Mouse (Mus musculus) erythroblast, embryonic 14.5 days (primary cell): ENCODE measurements around the gene Slk. TPM values are rescaled to one million over a fixed set of nuclear protein-coding genes. Genes with fewer than 3 reads are reported as not detected.
"Not testable (repeated sequence)": the region's sequence is repeated elsewhere in the genome, so short reads cannot be mapped to it uniquely, and the experiment has no call there.

Experiments
- H3K27me3 ChIP-seq: 2 replicates; pipeline ENCODE4 v1.6.1; 2012; ENCODE audit warnings: inconsistent platforms; ENCODE audit not compliant: control insufficient read depth
- H3K36me3 ChIP-seq: 2 replicates; pipeline ENCODE4 v1.6.1; 2012; ENCODE audit warnings: mild to moderate bottlenecking, inconsistent platforms; ENCODE audit not compliant: control insufficient read depth
- H3K4me1 ChIP-seq: 2 replicates; pipeline ENCODE4 v1.6.1; 2012; ENCODE audit warnings: inconsistent platforms; ENCODE audit not compliant: control insufficient read depth
- H3K4me3 ChIP-seq: replicated peaks from 2 replicates; pipeline ENCODE3; 2012; ENCODE audit warnings: moderate library complexity, mild to moderate bottlenecking, inconsistent platforms
- H3K9me3 ChIP-seq: 2 replicates; pipeline ENCODE4 v1.6.1; 2012; ENCODE audit warnings: low read length, inconsistent platforms, mixed read lengths; ENCODE audit not compliant: control insufficient read depth
- GATA1 ChIP-seq: IDR thresholded peaks from 2 replicates; pipeline ENCODE4 v1.6.1; 2012; ENCODE audit warnings: low read length, inconsistent platforms, mixed read lengths
- TAL1 ChIP-seq: IDR thresholded peaks from 3 replicates; pipeline ENCODE4 v1.6.1; 2012; ENCODE audit warnings: low read length, inconsistent platforms, mixed read lengths
- polyA plus RNA-seq: library from polyadenylated mRNA; stranded (reverse); fragments of >175 nt; gene quantifications from 2 replicates; pipeline ENCODE4 v1.2.3, GENCODE M21; 2012

Gene Slk
- polyA plus RNA-seq, 1 experiment = 1.1 TPM

DNA sequence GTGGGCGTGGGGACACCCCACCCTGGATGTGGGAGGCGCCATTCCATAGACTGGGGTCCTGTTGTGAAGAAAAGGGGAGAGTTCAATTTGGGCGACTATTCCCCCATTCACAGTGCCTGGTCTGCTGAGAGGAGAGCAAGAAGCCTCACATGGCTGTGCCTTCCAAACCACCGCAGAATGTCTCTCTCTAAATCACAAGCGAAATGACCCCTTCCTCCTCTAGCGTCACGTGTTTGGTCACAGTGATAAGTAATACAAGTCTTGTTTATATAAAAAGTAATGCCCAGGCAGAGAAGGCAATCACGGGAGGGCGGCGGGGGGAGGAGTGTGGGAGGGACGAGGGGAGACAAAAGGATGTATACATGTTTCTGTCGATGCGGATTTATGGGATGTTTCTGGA lies 15.8 kb upstream of the Slk start:
- TF ChIP-seq TAL1 (no peak), GATA1 (no peak)
- no peaks in the 10 kb centered on the region for H3K27me3 ChIP-seq
- no peak overlapping the region for H3K4me3 ChIP-seq
- peaks cover 10% of the 10 kb centered on the region for H3K4me1 ChIP-seq
- H3K9me3 ChIP-seq = no peaks in the 10 kb centered on the region
- no peaks in the 10 kb centered on the region for H3K36me3 ChIP-seq

DNA sequence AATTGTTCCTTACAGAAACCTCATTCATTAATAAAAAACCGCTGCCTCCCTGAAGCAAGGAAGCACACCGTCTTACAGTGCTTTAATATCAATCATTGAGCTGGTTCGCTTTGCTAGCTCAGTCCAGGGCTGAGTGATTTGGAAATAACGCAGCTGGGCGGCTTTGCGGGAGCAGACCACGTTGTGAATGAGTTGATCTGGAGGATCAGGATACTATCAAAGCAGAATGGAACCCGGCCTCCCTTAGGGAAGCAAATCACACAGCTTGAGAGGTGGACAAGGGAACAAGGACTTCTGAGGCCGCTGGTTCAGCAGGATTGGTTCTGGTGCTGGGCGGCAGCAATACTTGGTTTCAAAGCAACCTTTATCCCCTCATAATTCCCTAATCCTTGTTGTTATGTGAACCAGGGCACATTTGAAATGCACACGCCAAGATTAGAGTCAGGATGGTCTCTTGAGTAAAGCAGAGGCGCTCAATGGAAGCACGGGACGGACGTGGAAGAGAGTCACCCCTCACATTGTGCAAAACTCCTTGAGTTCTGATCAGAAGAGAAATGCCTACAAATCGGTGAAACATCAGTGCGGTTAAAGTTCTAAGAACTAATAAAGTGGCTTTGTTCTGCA lies 14.3 kb upstream of the Slk start:
- H3K9me3 ChIP-seq = no peaks in the 10 kb centered on the region
- TF ChIP-seq TAL1 = no peak
- no peak for TF ChIP-seq GATA1
- no peaks in the 10 kb centered on the region for H3K36me3 ChIP-seq
- H3K4me1 ChIP-seq = peaks cover 10% of the 10 kb centered on the region
- no peak overlapping the region for H3K4me3 ChIP-seq
- no peaks in the 10 kb centered on the region for H3K27me3 ChIP-seq

GRCm38 (mm10) chr19:47565994-47566393 lies 13.5 kb upstream of the Slk start:
- H3K27me3 ChIP-seq = no peaks in the 10 kb centered on the region

GRCm38 (mm10) chr19:47570042-47570441 lies 9.4 kb upstream of the Slk start:
- no peak for TF ChIP-seq GATA1
- H3K36me3 ChIP-seq = no peaks in the 10 kb centered on the region
- no peaks in the 10 kb centered on the region for H3K9me3 ChIP-seq
- H3K4me1 ChIP-seq = peaks cover 2% of the 10 kb centered on the region; the same call in 1 of the 2 replicates
- H3K4me3 ChIP-seq = no peak overlapping the region
- H3K27me3 ChIP-seq = no peaks in the 10 kb centered on the region

More at GRCm38 (mm10) chr19:47565994-47566393, 13.5 kb upstream of the Slk start:
- TF ChIP-seq GATA1 = no peak
- TF ChIP-seq TAL1 = no peak
- Histone ChIP-seq H3K9me3 (no peaks in the 10 kb centered on the region), H3K4me1 (peaks cover 1% of the 10 kb centered on the region), H3K4me3 (no peak overlapping the region), H3K36me3 (no peaks in the 10 kb centered on the region)

- not testable (repeated sequence) for H3K4me1 ChIP-seq, H3K36me3 ChIP-seq, H3K27me3 ChIP-seq, H3K4me3 ChIP-seq, H3K9me3 ChIP-seq
Observed at GRCm38 (mm10) chr19:47571981-47572380, 7.5 kb upstream of the Slk start.

DNA sequence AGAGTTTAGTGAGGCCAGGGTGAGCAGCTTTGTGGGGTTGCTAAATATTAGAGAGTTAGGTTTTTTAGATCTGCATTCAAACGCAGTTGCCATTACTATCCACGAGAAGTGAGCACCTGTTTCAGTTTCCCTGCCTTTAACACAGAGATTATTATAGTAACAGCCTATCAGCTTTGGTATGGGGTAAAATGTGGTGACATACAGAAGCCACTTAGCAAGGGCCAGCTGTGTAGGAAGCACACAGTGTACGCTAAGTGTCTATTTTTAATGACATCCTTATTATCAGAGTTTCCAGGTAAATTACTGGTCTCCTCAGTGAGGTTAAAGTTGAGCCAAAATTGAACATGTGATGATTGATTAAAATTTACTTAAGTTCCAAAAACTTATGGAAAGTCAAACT lies 5.8 kb upstream of the Slk start:
- Histone ChIP-seq H3K9me3 (no peaks in the 10 kb centered on the region), H3K27me3 (no peaks in the 10 kb centered on the region), H3K4me3 (no peak overlapping the region), H3K4me1 (peaks cover 7% of the 10 kb centered on the region), H3K36me3 (no peaks in the 10 kb centered on the region)
- TF ChIP-seq TAL1 (no peak), GATA1 (no peak)

- Histone ChIP-seq H3K4me1 (peaks cover 39% of the 10 kb centered on the region), H3K9me3 (no peaks in the 10 kb centered on the region), H3K4me3 (peak overlapping the region; percentile 86), H3K36me3 (peaks cover 4% of the 10 kb centered on the region; the same call in 1 of the 2 replicates), H3K27me3 (no peaks in the 10 kb centered on the region)
- TF ChIP-seq TAL1 = no peak
- no peak for TF ChIP-seq GATA1
Observed at GRCm38 (mm10) chr19:47578581-47579224, 775 bp upstream of the Slk start.

GRCm38 (mm10) chr19:47579788-47580631 lies 532 bp downstream of the Slk start:
- H3K27me3 ChIP-seq = no peaks in the 10 kb centered on the region
- H3K36me3 ChIP-seq = peaks cover 4% of the 10 kb centered on the region; the same call in 1 of the 2 replicates
- H3K4me1 ChIP-seq = peaks cover 41% of the 10 kb centered on the region
- TF ChIP-seq TAL1 (no peak), GATA1 (no peak)
- peak overlapping the region; percentile 86 for H3K4me3 ChIP-seq
- no peaks in the 10 kb centered on the region for H3K9me3 ChIP-seq

DNA sequence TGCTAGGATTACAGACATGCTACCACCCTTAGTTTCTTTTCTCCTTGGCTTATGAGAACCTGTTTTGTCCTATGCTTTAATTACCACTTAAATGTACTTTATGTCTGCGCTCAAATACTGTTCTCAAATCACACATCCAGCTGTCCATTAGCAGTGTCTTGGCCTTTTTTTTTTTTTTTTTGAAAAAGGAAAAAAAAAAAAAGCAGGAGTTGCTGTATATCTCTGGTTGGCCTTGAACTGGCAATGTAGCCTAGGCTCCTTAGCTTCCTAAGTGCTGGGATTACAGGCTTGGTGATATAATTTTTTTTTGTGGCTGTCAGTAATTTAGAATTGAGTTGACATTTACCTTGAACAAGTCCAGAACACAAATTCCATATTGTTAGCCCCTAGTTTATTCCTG lies 6.3 kb downstream of the Slk start:
- Histone ChIP-seq H3K4me1 (peaks cover 38% of the 10 kb centered on the region), H3K36me3 (peaks cover 11% of the 10 kb centered on the region), H3K9me3 (no peaks in the 10 kb centered on the region), H3K4me3 (no peak overlapping the region), H3K27me3 (no peaks in the 10 kb centered on the region)
- TF ChIP-seq TAL1 = no peak
- TF ChIP-seq GATA1 = no peak
